In genomic region chr9:63450531-63451030, GRCm38 (mm10) we compare ENCODE assay signal across 29 mouse cellular contexts. TPM values are rescaled to one million over a fixed set of nuclear protein-coding genes. Genes with fewer than 3 reads are reported as not detected.
DNase-seq lines count a peak whose midpoint lies in the region; ATAC-seq and TF ChIP-seq lines count a peak whose summit lies in the region.
"Had no signal": no experiment of that assay in that cellular context is flagged by ENCODE, and none has a peak within 500 bp of the region (broad histone marks: within the 10 kb centered on the region; RNA-seq: fewer than 3 reads in every experiment).

No protein-coding gene starts in this region.

- H3K36me3 ChIP-seq in forebrain, embryonic 16.5 days (ENCODE audit: control insufficient read depth, insufficient read depth) = no peaks in the 10 kb centered on the region
- no peaks in the 10 kb centered on the region for H3K36me3 ChIP-seq in forebrain, embryonic 13.5 days (ENCODE audit: poor library complexity, severe bottlenecking)
- H3K36me3 ChIP-seq in hindbrain, postnatal 0 days (ENCODE audit: insufficient read depth, low read length) = no peaks in the 10 kb centered on the region
- H3K36me3 ChIP-seq in hindbrain, embryonic 11.5 days (ENCODE audit: control insufficient read depth, insufficient read depth, low read length) = no peaks in the 10 kb centered on the region
- H3K36me3 ChIP-seq: embryonic facial prominence, embryonic 12.5 days; embryonic facial prominence, embryonic 15.5 days; G1E; heart, embryonic 12.5 days; heart, embryonic 15.5 days; hindbrain, embryonic 10.5 days had no signal

- H3K9ac ChIP-seq in forebrain, embryonic 16.5 days (replicated peaks; ENCODE audit: low read depth, low read length) = no peak overlapping the region
- no peak overlapping the region for H3K9ac ChIP-seq in forebrain, embryonic 13.5 days
- H3K9ac ChIP-seq in hindbrain, postnatal 0 days (replicated peaks; ENCODE audit: low read length) = no peak overlapping the region
- no peak overlapping the region for H3K9ac ChIP-seq in hindbrain, embryonic 11.5 days (ENCODE audit: low read depth, low read length)
- H3K9ac ChIP-seq: embryonic facial prominence, embryonic 12.5 days; embryonic facial prominence, embryonic 15.5 days; heart, embryonic 12.5 days; heart, embryonic 15.5 days had no signal

- H3K9me3 ChIP-seq in forebrain, embryonic 16.5 days (ENCODE audit: control insufficient read depth, low read length) = peaks cover 3% of the 10 kb centered on the region; the same call in 1 of the 2 replicates
- H3K9me3 ChIP-seq in forebrain, embryonic 13.5 days (replicated peaks) = no peaks in the 10 kb centered on the region
- H3K9me3 ChIP-seq in hindbrain, postnatal 0 days (ENCODE audit: low read length) = no peaks in the 10 kb centered on the region
- no peaks in the 10 kb centered on the region for H3K9me3 ChIP-seq in hindbrain, embryonic 11.5 days (ENCODE audit: control insufficient read depth, low read length)
- H3K9me3 ChIP-seq: embryonic facial prominence, embryonic 12.5 days; embryonic facial prominence, embryonic 15.5 days; G1E; heart, embryonic 12.5 days; heart, embryonic 15.5 days; hindbrain, embryonic 10.5 days had no signal

- TF ChIP-seq POLR2A in brain, embryonic 14.5 days (IDR thresholded peaks at IDR 0.05; ENCODE audit: borderline replicate concordance, extremely low read depth, insufficient read depth, insufficient read length, poor library complexity, severe bottlenecking) = no peak

- no peak overlapping the region for H3K4me3 ChIP-seq in forebrain, embryonic 16.5 days (replicated peaks; ENCODE audit: low read length)
- H3K4me3 ChIP-seq in forebrain, embryonic 13.5 days = no peak overlapping the region
- no peak overlapping the region for H3K4me3 ChIP-seq in hindbrain, postnatal 0 days (ENCODE audit: low read length)
- no peak overlapping the region for H3K4me3 ChIP-seq in hindbrain, embryonic 11.5 days (ENCODE audit: low read depth, low read length)
- H3K4me3 ChIP-seq: embryonic facial prominence, embryonic 12.5 days; embryonic facial prominence, embryonic 15.5 days; heart, embryonic 12.5 days; heart, embryonic 15.5 days; hindbrain, embryonic 10.5 days had no signal

- peaks cover 11% of the 10 kb centered on the region; the same call in 1 of the 2 replicates for H3K27me3 ChIP-seq in forebrain, embryonic 16.5 days (replicated peaks; ENCODE audit: control insufficient read depth, insufficient read depth, low read length)
- H3K27me3 ChIP-seq in forebrain, embryonic 13.5 days = peaks cover 3% of the 10 kb centered on the region; the same call in 1 of the 2 replicates
- no peaks in the 10 kb centered on the region for H3K27me3 ChIP-seq in hindbrain, postnatal 0 days (ENCODE audit: insufficient read depth, low read length)
- no peaks in the 10 kb centered on the region for H3K27me3 ChIP-seq in hindbrain, embryonic 11.5 days (ENCODE audit: control insufficient read depth, insufficient read depth, low read length)
- H3K27me3 ChIP-seq: CH12.LX; embryonic facial prominence, embryonic 12.5 days; embryonic facial prominence, embryonic 15.5 days; heart, embryonic 12.5 days; heart, embryonic 15.5 days had no signal

- H3K27ac ChIP-seq in forebrain, embryonic 16.5 days (ENCODE audit: low read length) = no peak overlapping the region
- H3K27ac ChIP-seq in forebrain, embryonic 13.5 days = no peak overlapping the region
- H3K27ac ChIP-seq in hindbrain, postnatal 0 days = no peak overlapping the region
- H3K27ac ChIP-seq in hindbrain, embryonic 11.5 days (ENCODE audit: low read depth, low read length) = no peak overlapping the region
- H3K27ac ChIP-seq: embryonic facial prominence, embryonic 12.5 days; embryonic facial prominence, embryonic 15.5 days; heart, embryonic 15.5 days; hindbrain, embryonic 10.5 days had no signal

- TF ChIP-seq CTCF in hindbrain, postnatal 0 days (IDR thresholded peaks at IDR 0.05; ENCODE audit: low read depth) = no peak
- TF ChIP-seq CTCF in brain, embryonic 14.5 days (IDR thresholded peaks at IDR 0.05; ENCODE audit: borderline replicate concordance, extremely low read depth, insufficient read depth, insufficient read length) = no peak

- DNase-seq in hindbrain, postnatal 0 days (ENCODE audit: low spot score) = peak; percentile 3
- DNase-seq in hindbrain, embryonic 11.5 days (ENCODE audit: low spot score) = no peak
- peak; percentile 92 for DNase-seq in Muller cell, postnatal 12 days (ENCODE audit: inconsistent ontology term)
- peak; percentile 77 for DNase-seq in brain, embryonic 14.5 days (ENCODE audit: low read depth)
- no peak for DNase-seq in kidney, adult 11 months
- no peak for DNase-seq in frontal cortex, postnatal 36 days (ENCODE audit: low spot score in 2 of 2)
- DNase-seq: adrenal gland, adult 2 months; adrenal gland, postnatal 14 days; B cell, adult 2 months; cerebellum, adult 18-20 months; cerebellum, adult 9-10 months; cerebellum, postnatal 14 days; gastrocnemius, postnatal 25 days; heart, adult 18-20 months; heart, postnatal 10 days; heart, postnatal 36 days; kidney, adult 8-10 months had no signal

- 0 out of 2 replicates have a peak, but pooled peaks cover 3% of the 10 kb centered on the region for H3K4me1 ChIP-seq in forebrain, embryonic 16.5 days (replicated peaks; ENCODE audit: control insufficient read depth, insufficient read depth, low read length)
- peaks cover 4% of the 10 kb centered on the region; the same call in 1 of the 2 replicates for H3K4me1 ChIP-seq in forebrain, embryonic 13.5 days
- H3K4me1 ChIP-seq in hindbrain, postnatal 0 days (ENCODE audit: insufficient read depth, low read length) = no peaks in the 10 kb centered on the region
- H3K4me1 ChIP-seq in hindbrain, embryonic 11.5 days (replicated peaks; ENCODE audit: control insufficient read depth, insufficient read depth, low read length) = no peaks in the 10 kb centered on the region
- H3K4me1 ChIP-seq: embryonic facial prominence, embryonic 12.5 days; embryonic facial prominence, embryonic 15.5 days; heart, embryonic 12.5 days; heart, embryonic 15.5 days; hindbrain, embryonic 10.5 days had no signal

- 26% methylated on average over 4 of the region's 4 CpGs for WGBS in forebrain, embryonic 16.5 days
- 45% methylated on average over 4 of the region's 4 CpGs for WGBS in forebrain, embryonic 13.5 days
- 28% methylated on average over 4 of the region's 4 CpGs for WGBS in hindbrain, postnatal 0 days
- WGBS in hindbrain, embryonic 11.5 days = 77% methylated on average over 4 of the region's 4 CpGs

- 0 out of 2 replicates have a peak, but pooled peaks have one; percentile 31 for ATAC-seq in forebrain, embryonic 16.5 days
- ATAC-seq in forebrain, embryonic 13.5 days = no peak
- ATAC-seq in hindbrain, postnatal 0 days = no peak
- ATAC-seq in hindbrain, embryonic 11.5 days (ENCODE audit: low FRiP score) = no peak
- ATAC-seq: hindbrain, embryonic 16.5 days; inflammation-experienced regulatory T-cells, adult 6 months; intestine, embryonic 16.5 days had no signal

- no peak overlapping the region for H3K4me2 ChIP-seq in forebrain, embryonic 16.5 days (ENCODE audit: low read length)
- H3K4me2 ChIP-seq in forebrain, embryonic 13.5 days = no peak overlapping the region
- no peak overlapping the region for H3K4me2 ChIP-seq in hindbrain, postnatal 0 days (ENCODE audit: low read depth, low read length)
- no peak overlapping the region for H3K4me2 ChIP-seq in hindbrain, embryonic 11.5 days (replicated peaks; ENCODE audit: low read depth, low read length)
- H3K4me2 ChIP-seq: embryonic facial prominence, embryonic 12.5 days; embryonic facial prominence, embryonic 15.5 days; heart, embryonic 12.5 days; heart, embryonic 15.5 days had no signal

RNA-seq across cellular contexts. Expression of gene 2300009A05Rik, which starts 51.5 kb away (rescaled TPM):
- 61.8 and 63.5 TPM in 2 replicates for polyA plus RNA-seq in forebrain, embryonic 16.5 days (2015; fragmentation: Nextera tagmentation; extraction: Ambion mirVana)
- polyA plus RNA-seq in forebrain, embryonic 13.5 days (2015; fragmentation: Nextera tagmentation; extraction: Ambion mirVana) = 66.2 and 66.7 TPM in 2 replicates
- 44.4 and 52.2 TPM in 2 replicates for total RNA-seq in hindbrain, postnatal 0 days (2014; rRNA removed)
- polyA plus RNA-seq in hindbrain, postnatal 0 days (2015; fragmentation: Nextera tagmentation; extraction: Ambion mirVana) = 89.7 and 94.7 TPM in 2 replicates
- 38.8 and 44.3 TPM in 2 replicates for polyA plus RNA-seq in hindbrain, embryonic 11.5 days (2014; fragmentation: Nextera tagmentation; extraction: Ambion mirVana)
- 40.2 and 55.7 TPM in 2 replicates for polyA plus RNA-seq in brain, embryonic 14.5 days (2012; rRNA removed)

Comparison
In these comparisons a context has a peak if more than half of its experiments do, and no peak if none do; other contexts are left out.
1. DNase-seq: peak in hindbrain, postnatal 0 days (single experiment), Muller cell, postnatal 12 days (single experiment) and brain, embryonic 14.5 days (single experiment); none in hindbrain, embryonic 11.5 days (single experiment), kidney, adult 11 months (single experiment) and frontal cortex, postnatal 36 days (0 of 2).